Mouse (Mus musculus) neutrophil, adult 59 days (primary cell): Measurements from ENCODE around the gene Nop56. TPM values are rescaled to one million over a fixed set of nuclear protein-coding genes. Genes with fewer than 3 reads are reported as not detected.

Experiments
- total RNA-seq, 2 experiments: library from RNA; stranded (reverse); gene quantifications; 1 replicate in 1 of 2; 2 replicates in 1 of 2; pipeline ENCODE4 v1.2.4; 2023

Gene Nop56
- 10 to 100 TPM; 91.5 to 93.1 TPM for total RNA-seq

GRCm38 (mm10) chr2:130274149-130274861 lies at the start of gene Nop56:
Gene Nop56 (plus strand): TSS chr2:130274430.

DNA sequence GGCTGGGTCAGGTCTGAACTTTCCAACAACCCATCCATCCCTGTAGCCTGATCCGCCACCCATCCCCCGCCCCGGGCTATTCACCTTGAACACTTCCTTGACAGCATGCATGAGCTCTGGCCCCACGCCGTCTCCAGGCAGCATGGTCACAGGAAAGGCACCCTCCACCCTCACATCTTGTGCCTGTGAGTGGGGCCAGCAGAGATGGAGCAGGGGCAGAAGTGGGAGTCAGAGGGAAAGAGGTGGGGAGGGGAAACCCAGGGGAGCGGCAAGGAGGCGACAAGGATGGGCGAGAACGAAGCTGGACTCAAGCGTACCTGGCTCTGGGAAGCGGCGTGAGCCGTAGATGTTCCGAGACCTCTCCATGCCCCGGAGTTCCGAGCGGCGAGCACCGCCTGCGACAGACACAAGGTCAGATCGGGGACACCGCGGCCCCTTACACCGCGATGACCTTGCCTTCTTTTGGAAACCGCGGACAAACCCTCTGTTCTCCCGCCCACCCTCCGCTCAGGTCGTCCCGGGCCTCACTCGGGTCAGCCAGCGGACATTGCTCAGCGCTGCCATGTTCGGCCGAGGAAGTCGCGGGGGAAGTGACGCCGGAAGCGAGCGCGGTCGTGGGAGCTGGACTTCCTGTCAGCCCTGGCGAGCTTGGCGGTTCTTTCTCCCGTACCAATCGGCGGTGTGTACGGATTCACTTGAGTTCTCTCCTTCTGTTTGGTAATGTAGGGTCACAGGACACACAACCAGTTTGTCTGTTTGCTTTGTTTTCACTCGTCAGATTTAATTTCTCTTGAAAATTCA lies 9.8 kb downstream of the Nop56 start, which contains the start of gene Idh3b:
TSS of gene Idh3b (minus strand) at position 694 of the 801 bp plus-strand sequence.

DNA sequence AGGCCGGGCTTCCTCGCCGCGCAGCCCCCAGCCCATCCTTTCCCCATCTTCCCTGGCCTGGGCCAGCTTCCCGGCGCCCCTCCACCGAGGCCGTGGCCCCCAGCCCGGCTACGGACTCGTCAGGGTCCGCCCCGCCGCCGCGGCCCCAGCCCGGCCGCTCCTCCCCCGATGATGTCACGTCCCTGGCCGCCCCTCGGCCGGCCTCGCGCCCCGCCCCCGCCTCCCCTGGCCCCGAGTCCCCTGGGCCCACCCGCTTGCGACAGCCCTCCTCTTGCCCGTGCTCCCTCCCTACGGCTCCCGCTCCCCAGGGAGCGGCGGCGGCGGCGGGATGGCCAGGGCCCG lies 20.7 kb downstream of the Nop56 start, which contains the start of gene Ebf4:
TSS of gene Ebf4 (plus strand) at position 234 of the 342 bp plus-strand sequence.

Other genes starting within 250 kb of the Nop56 start
- gene Tgm6, start 162.0 kb upstream of the Nop56 start, total RNA-seq: not detected
- gene Snrpb, start 95.0 kb upstream of the Nop56 start, total RNA-seq: 100 to 1,000 TPM; 133 to 151 TPM
- not detected for gene Tmc2, start 79.2 kb upstream of the Nop56 start, total RNA-seq
- 10 to 100 TPM; 55.4 to 66.4 TPM for gene Idh3b, start 10.1 kb downstream of the Nop56 start, total RNA-seq
- gene Ebf4, start 20.7 kb downstream of the Nop56 start, total RNA-seq: not detected
- under 1 TPM in 1 of 2 experiments, not detected in 1; 0.98 TPM for gene Cpxm1, start 123.1 kb downstream of the Nop56 start, total RNA-seq
- not detected for gene Gm28372, start 130.8 kb downstream of the Nop56 start, total RNA-seq
- gene 1700020A23Rik, start 130.8 kb downstream of the Nop56 start, total RNA-seq: not detected
- not detected for gene Tmem239, start 132.0 kb downstream of the Nop56 start, total RNA-seq
- gene Vps16, start 149.9 kb downstream of the Nop56 start, total RNA-seq: 10 to 100 TPM; 61.4 to 71.7 TPM
- gene Pced1a, start 150.3 kb downstream of the Nop56 start, total RNA-seq: 10 to 100 TPM; 13.5 to 16.4 TPM
- gene Ptpra, start 175.8 kb downstream of the Nop56 start, total RNA-seq: 10 to 100 TPM; 80.7 to 83.5 TPM